Mouse (Mus musculus): ENCODE results near the gene Pithd1. TPM values are rescaled to one million over a fixed set of nuclear protein-coding genes. Genes with fewer than 3 reads are reported as not detected.

Gene Pithd1
- polyA plus RNA-seq (2017; shearing (Covaris generic)): 77.8 TPM

DNA sequence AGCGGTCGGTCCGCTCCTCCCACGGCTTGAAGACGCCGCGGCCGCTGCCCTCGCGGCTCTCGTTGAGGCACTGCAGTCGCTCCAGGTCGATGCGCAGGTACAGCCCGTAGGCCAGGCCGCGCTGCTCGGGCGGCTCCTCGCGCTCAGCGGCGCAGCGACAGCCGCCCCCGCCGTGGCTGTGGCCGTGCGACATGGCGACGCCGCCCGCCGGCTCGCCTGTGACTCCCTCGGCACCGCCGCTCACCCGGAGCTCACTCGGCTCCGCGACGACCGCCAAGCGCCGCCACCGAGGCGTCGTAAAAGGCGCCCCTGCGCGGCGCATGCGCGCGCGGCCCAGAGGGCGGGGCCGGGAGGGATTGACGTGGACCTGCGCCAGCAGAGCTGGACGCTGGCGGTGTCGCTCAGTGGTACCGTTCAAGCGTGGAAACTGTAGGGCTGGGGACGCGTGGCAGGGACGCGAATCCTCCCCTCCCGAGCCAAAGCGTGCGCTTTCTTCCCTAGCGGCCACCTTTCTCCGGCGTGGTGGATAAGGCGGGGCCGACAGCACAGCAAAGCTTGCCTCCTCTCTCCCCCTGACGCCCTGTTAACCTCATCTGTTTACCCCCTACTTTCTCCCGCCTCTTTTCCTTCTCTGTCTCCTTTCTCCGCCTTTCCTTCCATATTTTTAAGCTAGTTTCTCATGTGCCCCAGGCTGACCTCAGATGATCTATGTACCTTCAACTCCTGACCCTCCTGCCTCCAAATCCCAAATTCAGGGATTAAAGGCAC lies at the start of gene Pithd1:
Gene Pithd1 (minus strand): TSS at position 322 of the 768 bp plus-strand sequence.

DNA sequence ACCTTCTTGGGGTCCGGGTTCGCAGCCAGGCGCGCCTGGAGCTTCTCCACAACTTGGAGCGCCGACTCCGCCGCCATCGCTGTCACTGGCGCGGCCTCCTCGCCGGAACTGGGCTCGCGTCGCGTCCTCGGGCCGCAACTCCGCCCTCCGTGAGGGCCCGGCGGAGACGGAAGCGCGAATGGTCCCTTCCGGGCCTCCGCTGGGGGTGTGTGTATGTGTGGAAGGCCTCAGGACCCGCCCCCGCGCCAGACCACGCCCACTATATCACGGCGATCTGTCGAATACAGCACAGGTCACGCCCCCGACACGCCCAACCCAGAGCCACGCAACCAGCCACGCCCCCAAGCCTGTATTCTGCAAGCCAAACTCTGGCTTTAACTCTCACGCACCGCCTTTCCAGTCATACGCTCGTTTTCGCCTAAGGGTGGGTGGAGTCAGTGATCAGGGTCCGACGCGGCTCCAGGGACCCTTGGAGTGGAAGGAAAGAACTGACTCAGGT lies 34.5 kb upstream of the Pithd1 start, which contains the start of gene Eloa:
Gene Eloa (minus strand): TSS at position 215 of the 499 bp plus-strand sequence.

DNA sequence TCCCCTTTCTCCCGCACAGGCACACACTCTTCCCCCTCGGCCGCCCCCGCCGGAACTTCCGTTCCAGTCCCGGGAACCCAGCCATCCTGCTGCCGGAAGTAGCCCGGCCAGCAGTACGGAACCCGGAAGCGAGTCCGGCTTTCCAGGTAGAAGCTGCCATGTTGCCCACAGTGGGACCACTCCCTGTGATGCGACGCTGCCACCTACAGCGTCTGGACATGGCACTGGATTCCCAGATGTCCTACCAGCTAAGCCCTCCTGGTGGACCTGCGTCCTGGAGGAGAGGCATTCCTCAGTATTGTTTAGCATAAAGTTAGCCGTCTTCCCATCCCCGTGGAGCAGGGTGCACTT lies 14.5 kb downstream of the Pithd1 start, which contains the start of gene Lypla2:
Gene Lypla2 (minus strand): TSS at position 71 of the 351 bp plus-strand sequence.

DNA sequence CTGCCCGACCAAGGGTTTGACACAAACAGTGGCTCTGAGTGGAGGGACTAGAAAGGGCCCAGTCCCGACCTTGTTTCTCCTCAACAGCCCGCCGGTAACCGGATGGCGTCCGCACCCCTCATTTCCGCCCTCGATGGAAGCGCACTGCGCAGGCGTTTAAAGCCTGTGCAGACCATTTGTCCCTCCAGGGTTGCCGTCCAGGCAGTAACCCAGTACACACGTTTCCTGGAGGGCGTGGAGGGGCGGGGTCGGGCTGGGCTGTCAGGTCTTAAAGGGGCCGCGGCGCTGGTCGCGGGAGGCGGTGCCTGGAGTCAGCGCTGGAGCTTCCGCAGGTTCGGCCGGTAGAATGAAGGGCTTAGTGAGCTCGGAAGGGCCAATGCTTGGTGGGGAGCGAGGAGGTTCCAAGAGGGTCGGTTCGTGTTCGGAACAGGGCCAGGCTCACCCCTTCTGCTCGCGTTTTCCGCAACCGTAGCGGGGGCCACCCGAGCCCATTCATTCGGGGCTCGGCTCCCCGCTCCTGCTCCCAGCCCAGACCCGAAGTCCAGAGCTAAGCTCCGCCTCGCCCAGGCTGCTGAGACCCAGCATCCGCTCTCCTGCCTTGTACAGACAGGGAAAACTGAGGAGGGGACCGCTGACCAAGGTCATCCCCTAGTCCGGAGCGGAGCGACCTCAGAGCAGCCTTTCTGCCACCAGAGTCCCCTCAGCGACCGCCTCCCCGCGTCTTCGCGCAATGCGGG lies 23.4 kb downstream of the Pithd1 start, which contains the start of gene Gale:
Gene Gale (plus strand): TSS at position 271 of the 737 bp plus-strand sequence.

DNA sequence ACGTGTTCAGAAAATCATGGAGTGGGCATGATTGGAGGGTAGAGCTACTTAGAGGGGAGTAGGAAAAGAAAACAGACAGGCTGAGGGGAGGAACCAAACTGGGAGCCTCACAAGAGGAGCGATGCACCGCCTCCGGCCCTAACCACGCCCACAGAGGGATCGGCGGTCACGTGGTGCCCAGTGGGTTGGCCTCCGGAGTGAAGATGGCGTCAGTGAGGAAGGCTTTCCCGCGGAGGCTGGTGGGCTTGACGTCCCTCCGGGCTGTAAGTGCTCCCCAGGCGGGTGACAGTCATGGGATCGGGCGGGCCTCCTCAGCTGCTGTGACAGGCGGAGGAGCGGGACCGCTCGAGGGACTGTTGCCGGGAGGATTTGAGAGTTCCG lies 40.8 kb downstream of the Pithd1 start, which contains the start of gene Hmgcl:
Gene Hmgcl (plus strand): TSS at position 171 of the 381 bp plus-strand sequence.

Other genes with a start within 250 kb of the Pithd1 start
- gene Myom3, start 227.5 kb downstream of the Pithd1 start, polyA plus RNA-seq (2017; shearing (Covaris generic)): not detected
- gene Srsf10, start 131.5 kb downstream of the Pithd1 start, polyA plus RNA-seq (2017; shearing (Covaris generic)): 158 TPM
- gene Pnrc2, start 113.4 kb downstream of the Pithd1 start, polyA plus RNA-seq (2017; shearing (Covaris generic)): 195 TPM
- 15.4 TPM for gene Cnr2, start 91.9 kb downstream of the Pithd1 start, polyA plus RNA-seq (2017; shearing (Covaris generic))
- gene Fuca1, start 66.5 kb downstream of the Pithd1 start, polyA plus RNA-seq (2017; shearing (Covaris generic)): 88.7 TPM
- gene Hmgcl, start 40.8 kb downstream of the Pithd1 start, polyA plus RNA-seq (2017; shearing (Covaris generic)): 70.9 TPM
- gene Gale, start 23.5 kb downstream of the Pithd1 start, polyA plus RNA-seq (2017; shearing (Covaris generic)): 21.5 TPM
- 308 TPM for gene Lypla2, start 14.6 kb downstream of the Pithd1 start, polyA plus RNA-seq (2017; shearing (Covaris generic))
- 50.7 TPM for gene Eloa, start 34.5 kb upstream of the Pithd1 start, polyA plus RNA-seq (2017; shearing (Covaris generic))
- gene Rpl11, start 66.2 kb upstream of the Pithd1 start, polyA plus RNA-seq (2017; shearing (Covaris generic)): 326 TPM
- gene Id3, start 156.2 kb upstream of the Pithd1 start, polyA plus RNA-seq (2017; shearing (Covaris generic)): 281 TPM
- gene E2f2, start 185.1 kb upstream of the Pithd1 start, polyA plus RNA-seq (2017; shearing (Covaris generic)): 23.0 TPM
- gene Asap3, start 219.1 kb upstream of the Pithd1 start, polyA plus RNA-seq (2017; shearing (Covaris generic)): 0.24 TPM

Data from CD4-positive, CD25-positive, alpha-beta regulatory T cell (primary cell).